ENCODE assay signal across 12 mouse cellular contexts in the genomic region with DNA sequence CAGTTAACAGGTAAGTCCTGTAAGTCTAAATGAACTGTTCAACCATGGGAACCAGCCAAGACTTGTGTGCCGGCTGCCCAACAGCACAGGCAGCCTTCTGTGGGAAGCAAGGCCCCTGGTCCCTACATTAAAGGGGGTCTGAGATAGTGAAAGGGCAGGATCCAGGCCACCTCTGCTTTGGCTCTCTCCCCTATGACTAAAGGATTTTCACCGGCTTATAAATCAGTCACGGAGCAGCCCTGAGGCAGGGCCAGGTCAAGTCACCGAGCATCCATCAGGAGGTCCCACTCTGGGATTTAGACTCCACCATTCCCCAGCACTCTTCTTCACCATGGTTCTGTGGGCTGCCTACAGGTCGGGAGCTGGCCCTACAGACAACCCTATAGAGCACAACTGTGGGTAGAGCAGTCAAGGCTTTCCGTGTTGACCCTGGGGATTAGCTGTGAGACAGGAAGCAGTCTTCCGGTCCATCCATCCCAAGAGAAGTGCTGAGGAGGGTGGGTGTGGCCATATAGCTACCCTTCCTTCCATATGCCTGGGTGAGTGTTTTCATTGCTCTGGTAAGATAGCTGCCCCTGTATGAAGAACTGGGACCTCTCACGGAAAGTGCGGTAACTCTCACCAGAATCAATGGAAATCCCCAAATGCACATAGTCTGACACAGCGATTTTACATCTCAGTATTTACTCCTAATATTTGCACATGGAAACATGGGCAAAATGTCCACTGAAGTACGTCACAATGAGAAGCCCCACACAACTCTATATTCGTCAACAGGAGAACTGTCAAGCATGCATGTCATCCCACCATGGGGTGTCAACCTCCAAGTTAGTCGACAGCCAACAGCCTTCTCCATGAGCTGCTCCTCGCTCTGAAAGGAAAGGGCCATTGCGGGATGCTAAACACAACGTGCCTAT. TPM values are rescaled to one million over a fixed set of nuclear protein-coding genes. Genes with fewer than 3 reads are reported as not detected.
DNase-seq lines count a peak whose midpoint lies in the region; ATAC-seq and TF ChIP-seq lines count a peak whose summit lies in the region.
"Had no signal": no experiment of that assay in that cellular context is flagged by ENCODE, and none has a peak within 500 bp of the region (broad histone marks: within the 10 kb centered on the region; RNA-seq: fewer than 3 reads in every experiment).

No protein-coding gene starts in this region.

- peaks cover 6% of the 10 kb centered on the region for H3K36me3 ChIP-seq in embryonic facial prominence, embryonic 14.5 days (ENCODE audit: control insufficient read depth, insufficient read depth, low read length)
- 0 out of 2 replicates have a peak, but pooled peaks cover 4% of the 10 kb centered on the region for H3K36me3 ChIP-seq in liver, postnatal 0 days (replicated peaks; ENCODE audit: insufficient read depth, low read length)

- peak overlapping the region; percentile 31 for H3K4me3 ChIP-seq in gastrocnemius, adult 2 months
- H3K4me3 ChIP-seq in embryonic facial prominence, embryonic 14.5 days (ENCODE audit: low read depth, low read length) = no peak overlapping the region
- no peak overlapping the region for H3K4me3 ChIP-seq in liver, postnatal 0 days (ENCODE audit: low read depth, low read length)
- H3K4me3 ChIP-seq: left cerebral cortex, adult 2 months had no signal

- TF ChIP-seq EP300 in liver, postnatal 0 days (IDR thresholded peaks at IDR 0.05; ENCODE audit: low read depth) = no peak

- H3K9ac ChIP-seq in embryonic facial prominence, embryonic 14.5 days (ENCODE audit: low read depth, low read length) = no peak overlapping the region
- 0 out of 2 replicates have a peak overlapping the region, but pooled peaks have one; percentile 0 for H3K9ac ChIP-seq in liver, postnatal 0 days (replicated peaks)

- H3K9me3 ChIP-seq in embryonic facial prominence, embryonic 14.5 days (ENCODE audit: control insufficient read depth, low read length) = no peaks in the 10 kb centered on the region
- no peaks in the 10 kb centered on the region for H3K9me3 ChIP-seq in liver, postnatal 0 days (ENCODE audit: low read length)

- TF ChIP-seq CTCF in gastrocnemius, adult 2 months (IDR thresholded peaks at IDR 0.05) = no peak
- no peak for TF ChIP-seq CTCF in liver, postnatal 0 days (IDR thresholded peaks at IDR 0.05; ENCODE audit: low read depth)

- peak overlapping the region; percentile 20; the same call in 1 of the 2 replicates for H3K4me2 ChIP-seq in embryonic facial prominence, embryonic 14.5 days (ENCODE audit: low read depth, low read length)
- H3K4me2 ChIP-seq in liver, postnatal 0 days (ENCODE audit: low read depth, low read length) = peak overlapping the region; percentile 39; the same call in 1 of the 2 replicates

- WGBS in embryonic facial prominence, embryonic 14.5 days = 31% methylated on average over 16 of the region's 16 CpGs
- WGBS in liver, postnatal 0 days (ENCODE audit: insufficient replicate concordance) = 39% methylated on average over 16 of the region's 16 CpGs

- ATAC-seq in embryonic facial prominence, embryonic 14.5 days (ENCODE audit: low read depth) = no peak
- peak; percentile 9 for ATAC-seq in liver, postnatal 0 days
- ATAC-seq: forebrain, embryonic 14.5 days; hindbrain, embryonic 16.5 days had no signal

- peaks cover 86% of the 10 kb centered on the region for H3K4me1 ChIP-seq in embryonic facial prominence, embryonic 14.5 days (ENCODE audit: control insufficient read depth, insufficient read depth, low read length)
- peaks cover 81% of the 10 kb centered on the region for H3K4me1 ChIP-seq in liver, postnatal 0 days (ENCODE audit: insufficient read depth)

- H3K27ac ChIP-seq in gastrocnemius, adult 2 months = peak overlapping the region; percentile 77
- H3K27ac ChIP-seq in embryonic facial prominence, embryonic 14.5 days (replicated peaks; ENCODE audit: low read depth, low read length) = peak overlapping the region; percentile 50
- peak overlapping the region; percentile 82 for H3K27ac ChIP-seq in liver, postnatal 0 days (ENCODE audit: low read depth)
- H3K27ac ChIP-seq: left cerebral cortex, adult 2 months had no signal

- DNase-seq in gastrocnemius, adult 2 months = no peak
- no peak for DNase-seq in gastrocnemius, adult 8-10 months (ENCODE audit: low spot score in 2 of 2)
- peak; percentile 29 for DNase-seq in kidney, postnatal 10 days
- DNase-seq in kidney, adult 11 months = no peak
- DNase-seq in embryonic facial prominence, embryonic 14.5 days (ENCODE audit: low spot score) = no peak
- DNase-seq in liver, postnatal 0 days = no peak
- DNase-seq in adrenal gland, adult 8-10 months = no peak
- no peak for DNase-seq in left cerebral cortex, postnatal 36 days (ENCODE audit: low spot score in 2 of 2)
- DNase-seq: cerebellum, adult 11 months had no signal

- intact Hi-C loops in gastrocnemius, adult 2 months (cut with DNase I) = no loop called here
- intact Hi-C loops in left cerebral cortex, postnatal 36 days (cut with DNase I) = no loop called here

- H3K27me3 ChIP-seq in embryonic facial prominence, embryonic 14.5 days (replicated peaks; ENCODE audit: control insufficient read depth, insufficient read depth, low read length) = no peaks in the 10 kb centered on the region
- no peaks in the 10 kb centered on the region for H3K27me3 ChIP-seq in liver, postnatal 0 days (ENCODE audit: insufficient read depth, low read length)

RNA-seq across cellular contexts. Expression of gene Shb, which starts 40.3 kb away (rescaled TPM):
- 10 to 100 TPM in 1 of 2 experiments, 1 to 10 TPM in 1; 6.5 to 10.0 TPM for total RNA-seq in gastrocnemius, adult 2 months (2021)
- total RNA-seq in gastrocnemius, adult 8-10 months (2022) = 1 to 10 TPM; 4.1 to 8.8 (median 6.6) TPM
- 9.7 and 11.3 TPM in 2 replicates for polyA plus RNA-seq in embryonic facial prominence, embryonic 14.5 days (2014; fragmentation: Nextera tagmentation; extraction: Ambion mirVana)
- 2.5 and 3.2 TPM in 2 replicates for polyA plus RNA-seq in liver, postnatal 0 days (2015; fragmentation: Nextera tagmentation; extraction: Ambion mirVana)
- 100 to 1,000 TPM in 2 of 4 experiments, 10 to 100 TPM in 2; 39.5 to 104 (median 79.0) TPM for total RNA-seq in adrenal gland, adult 8-10 months (2022)
- total RNA-seq in left cerebral cortex, postnatal 36 days (2021) = 10 to 100 TPM; 11.5 to 14.5 TPM
